Mouse (Mus musculus) thymus, adult 2 months (tissue): ENCODE measurements around the gene Mboat7.
"Not testable (repeated sequence)": the region's sequence is repeated elsewhere in the genome, so short reads cannot be mapped to it uniquely, and the experiment has no call there.

ENCODE experiments used
- CTCF ChIP-seq: fragments of 200-500 bp; IDR thresholded peaks from 2 replicates; pipeline ENCODE4 v1.5.1; 2012; ENCODE audit warnings: mild to moderate bottlenecking, control low read depth, low read length, moderate library complexity, borderline replicate concordance; ENCODE audit not compliant: control insufficient read depth, poor library complexity, insufficient read depth; ENCODE audit errors: extremely low read depth
- POLR2A ChIP-seq: fragments of 200-500 bp; IDR thresholded peaks from 2 replicates; pipeline ENCODE4 v1.6.1; 2012; ENCODE audit warnings: mild to moderate bottlenecking, low read length, control low read depth, moderate library complexity; ENCODE audit not compliant: control insufficient read depth, poor library complexity, insufficient read depth; ENCODE audit errors: extremely low read depth

GRCm38 (mm10) chr7:3708447-3708980 lies 15.2 kb upstream of the Mboat7 start:
- not testable (repeated sequence) for TF ChIP-seq POLR2A, CTCF
